Mouse (Mus musculus): ENCODE results near the gene Erlin1.

DNA sequence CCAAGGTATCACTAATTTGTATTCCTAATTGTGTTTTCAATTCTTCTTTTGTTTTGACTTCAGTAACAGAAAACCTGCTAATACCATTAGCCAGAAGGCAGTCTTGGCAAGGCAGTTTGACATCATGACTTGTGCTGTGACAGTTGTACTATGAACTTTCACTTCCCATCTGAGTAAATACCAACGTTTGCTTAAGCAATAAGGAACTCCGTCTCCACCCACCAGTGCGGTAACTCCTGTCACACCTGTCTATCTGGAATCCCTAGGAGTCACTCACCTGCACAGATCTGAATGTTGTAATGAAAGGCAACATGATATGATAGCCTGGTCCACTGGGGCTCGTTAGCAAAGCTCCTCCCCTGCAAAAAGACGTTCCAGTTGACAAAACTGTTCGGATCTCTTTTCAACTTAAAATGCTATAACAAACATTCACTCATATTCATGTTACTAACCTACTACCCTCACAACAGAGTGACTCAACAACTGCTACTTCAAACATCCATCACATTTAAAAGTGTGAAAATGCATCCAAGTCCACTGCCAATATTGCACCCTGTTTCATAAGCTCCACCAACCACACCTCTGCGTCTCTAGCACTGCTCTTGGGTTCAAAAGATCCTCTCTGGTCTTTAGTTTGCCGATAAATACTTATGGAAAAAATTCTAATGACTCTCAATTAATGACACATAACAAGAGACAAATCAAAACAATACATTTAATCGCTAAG lies 2.1 kb downstream of the Erlin1 start:
- no peak for TF ChIP-seq CTCF (IDR thresholded peaks at IDR 0.05; ENCODE audit: control insufficient read depth, insufficient read depth, low read length)
- no peak for TF ChIP-seq POLR2A (IDR thresholded peaks at IDR 0.05; ENCODE audit: borderline replicate concordance, control insufficient read depth, low read depth, low read length)
